Mouse (Mus musculus): Measurements from ENCODE around the gene Hibch. TPM values are rescaled to one million over a fixed set of nuclear protein-coding genes. Genes with fewer than 3 reads are reported as not detected.

The Hibch gene
- polyA plus RNA-seq, 1 experiment from 2014 or later = 22.3 TPM

- Histone ChIP-seq H3K9me3 (no peaks in the 10 kb centered on the region), H3K4me2 (no peak overlapping the region), H3K27ac (no peak overlapping the region), H3K36me3 (no peaks in the 10 kb centered on the region), H3K4me1 (peaks cover 3% of the 10 kb centered on the region; the same call in 1 of the 2 replicates), H3K9ac (no peak overlapping the region), H3K27me3 (replicated peaks) (no peaks in the 10 kb centered on the region), H3K4me3 (replicated peaks) (no peak overlapping the region)
- ATAC-seq (ENCODE audit: insufficient read depth, low FRiP score, low read depth) = no peak
- 33% methylated on average over 6 of the region's 6 CpGs for WGBS
Observed at GRCm38 (mm10) chr1:52955102-52955501, 110.4 kb downstream of the Hibch start.

- Histone ChIP-seq H3K4me2 (no peak overlapping the region), H3K36me3 (no peaks in the 10 kb centered on the region), H3K9me3 (no peaks in the 10 kb centered on the region), H3K4me3 (replicated peaks) (no peak overlapping the region), H3K9ac (no peak overlapping the region), H3K27ac (no peak overlapping the region), H3K4me1 (no peaks in the 10 kb centered on the region), H3K27me3 (replicated peaks) (no peaks in the 10 kb centered on the region)
- WGBS = 55% methylated on average over 4 of the region's 4 CpGs
- ATAC-seq (ENCODE audit: insufficient read depth, low FRiP score, low read depth) = no peak
Observed at GRCm38 (mm10) chr1:52956746-52957145, 112.0 kb downstream of the Hibch start.

- no peaks in the 10 kb centered on the region for H3K27me3 ChIP-seq (replicated peaks)
- no peak overlapping the region for H3K9ac ChIP-seq
- H3K4me2 ChIP-seq = no peak overlapping the region
- no peak overlapping the region for H3K4me3 ChIP-seq (replicated peaks)
- H3K9me3 ChIP-seq = no peaks in the 10 kb centered on the region
- H3K27ac ChIP-seq = no peak overlapping the region
- WGBS = 60% methylated on average over 6 of the region's 6 CpGs
- H3K4me1 ChIP-seq = no peaks in the 10 kb centered on the region
- no peak for ATAC-seq (ENCODE audit: insufficient read depth, low FRiP score, low read depth)
- no peaks in the 10 kb centered on the region for H3K36me3 ChIP-seq
Observed at GRCm38 (mm10) chr1:52960191-52960590, 115.5 kb downstream of the Hibch start.

GRCm38 (mm10) chr1:52963097-52963496, 118.4 kb downstream of the Hibch start:
- H3K9me3 ChIP-seq = no peaks in the 10 kb centered on the region
- no peak overlapping the region for H3K27ac ChIP-seq
- no peaks in the 10 kb centered on the region for H3K27me3 ChIP-seq (replicated peaks)
- no peaks in the 10 kb centered on the region for H3K36me3 ChIP-seq
- H3K4me2 ChIP-seq = no peak overlapping the region
- WGBS = 65% methylated on average over 2 of the region's 2 CpGs
- ATAC-seq (ENCODE audit: insufficient read depth, low FRiP score, low read depth) = no peak
- no peaks in the 10 kb centered on the region for H3K4me1 ChIP-seq
- H3K9ac ChIP-seq = no peak overlapping the region
- no peak overlapping the region for H3K4me3 ChIP-seq (replicated peaks)

GRCm38 (mm10) chr1:52964581-52964980, 119.9 kb downstream of the Hibch start:
- H3K4me2 ChIP-seq = no peak overlapping the region
- no peaks in the 10 kb centered on the region for H3K4me1 ChIP-seq
- no peak for ATAC-seq (ENCODE audit: insufficient read depth, low FRiP score, low read depth)
- no peak overlapping the region for H3K4me3 ChIP-seq (replicated peaks)
- WGBS = 67% methylated on average over 8 of the region's 8 CpGs
- no peaks in the 10 kb centered on the region for H3K9me3 ChIP-seq
- H3K36me3 ChIP-seq = no peaks in the 10 kb centered on the region
- no peak overlapping the region for H3K27ac ChIP-seq
- no peak overlapping the region for H3K9ac ChIP-seq
- H3K27me3 ChIP-seq (replicated peaks) = no peaks in the 10 kb centered on the region

Other genes starting within 250 kb of the Hibch start
- gene Nemp2, start 214.2 kb upstream of the Hibch start, polyA plus RNA-seq (2015; fragmentation: Nextera tagmentation; extraction: Ambion mirVana) = 7.4 and 9.3 TPM in 2 replicates
- gene Mfsd6, start 117.5 kb upstream of the Hibch start, polyA plus RNA-seq (2015; fragmentation: Nextera tagmentation; extraction: Ambion mirVana) = 4.0 and 5.0 TPM in 2 replicates
- 15.9 and 19.8 TPM in 2 replicates for gene Inpp1, start 27.2 kb upstream of the Hibch start, polyA plus RNA-seq (2015; fragmentation: Nextera tagmentation; extraction: Ambion mirVana)
- gene 1700019D03Rik, start 175.2 kb downstream of the Hibch start, polyA plus RNA-seq (2015; fragmentation: Nextera tagmentation; extraction: Ambion mirVana) = 13.5 and 14.5 TPM in 2 replicates
- gene Mstn, start 216.7 kb downstream of the Hibch start, polyA plus RNA-seq (2015; fragmentation: Nextera tagmentation; extraction: Ambion mirVana) = 0.06 and 0.45 TPM in 2 replicates